Mouse (Mus musculus): ENCODE results near the gene Zkscan16.

- peak; percentile 77 for TF ChIP-seq POLR2AphosphoS2 (IDR thresholded peaks at IDR 0.05; ENCODE audit: low read length)
- no peak for TF ChIP-seq CTCF (IDR thresholded peaks at IDR 0.05 in 2 of 3, conservative IDR thresholded peaks at IDR 0.05 in 1 of 3; ENCODE audit: control insufficient read depth in 1 of 3, insufficient read depth in 1 of 3, low read depth in 2 of 3, low read length in 3 of 3, poor library complexity in 1 of 3, severe bottlenecking in 1 of 3)
- TF ChIP-seq GATA1 (IDR thresholded peaks at IDR 0.05; ENCODE audit: low read depth, low read length), result no peak; the same call in 1 of the 2 replicates
- TF ChIP-seq ZC3H11A (IDR thresholded peaks at IDR 0.05; ENCODE audit: low read depth, low read length), result no peak
- no peak for TF ChIP-seq JUND (IDR thresholded peaks at IDR 0.05; ENCODE audit: low read depth, low read length)
- peak in 1 of 2 experiments; percentile 87; a peak in 2 of 4 replicates for TF ChIP-seq POLR2A (IDR thresholded peaks at IDR 0.05; ENCODE audit: control insufficient read depth in 1 of 2, insufficient read depth in 1 of 2, low read depth in 1 of 2, low read length in 2 of 2, poor library complexity in 1 of 2)
- TF ChIP-seq SMC3 (IDR thresholded peaks at IDR 0.05; ENCODE audit: low read depth, low read length), result no peak
- TF ChIP-seq EP300 (IDR thresholded peaks at IDR 0.05; ENCODE audit: low read depth in 1 of 2, low read length in 2 of 2), result peak in 1 of 2 experiments; percentile 56; a peak in 3 of 4 replicates
Observed at GRCm38 (mm10) chr4:58912629-58913335, 30.6 kb upstream of the Zkscan16 start, which contains the start of gene Ecpas.

All from MEL (cell line).